Mouse (Mus musculus) myocyte (in vitro differentiated cells): Measurements from ENCODE around the gene Cdkn2b. TPM values are rescaled to one million over a fixed set of nuclear protein-coding genes. Genes with fewer than 3 reads are reported as not detected.

Source experiments
- H3K27me3 ChIP-seq: one replicate; pipeline ENCODE4 v1.6.1; 2011; ENCODE audit not compliant: control insufficient read depth, insufficient read depth, insufficient read length
- H3K36me3 ChIP-seq: one replicate; pipeline ENCODE4 v1.6.1; 2011; ENCODE audit not compliant: control insufficient read depth, insufficient read depth
- H3K4me2 ChIP-seq: one replicate; pipeline ENCODE4 v1.6.1; 2011; ENCODE audit warnings: low read depth, control low read depth
- H3K4me3 ChIP-seq: one replicate; pipeline ENCODE4 v1.5.1; 2011; ENCODE audit warnings: mild to moderate bottlenecking, control low read depth, moderate library complexity
- H3K79me2 ChIP-seq: one replicate; pipeline ENCODE4 v1.6.1; 2011; ENCODE audit not compliant: control insufficient read depth, insufficient read depth
- H3ac ChIP-seq: one replicate; pipeline ENCODE4 v1.6.1; 2011; ENCODE audit not compliant: control insufficient read depth, insufficient read length
- CEBPB ChIP-seq: IDR thresholded peaks from 2 replicates; pipeline ENCODE4 v1.6.1; 2011; ENCODE audit warnings: mild to moderate bottlenecking, moderate library complexity; ENCODE audit not compliant: poor library complexity, insufficient read depth, severe bottlenecking
- E2F4 ChIP-seq: IDR thresholded peaks from one replicate; pipeline ENCODE4 v1.6.1; 2011; ENCODE audit warnings: mild to moderate bottlenecking, control low read depth, moderate library complexity; ENCODE audit not compliant: insufficient read depth
- MAX ChIP-seq: IDR thresholded peaks from one replicate; pipeline ENCODE4 v1.6.1; 2011; ENCODE audit warnings: low read depth, mild to moderate bottlenecking, control low read depth
- MYOD1 ChIP-seq, 3 experiments: IDR thresholded peaks; one replicate each; pipeline ENCODE4 v1.6.1; 2011; ENCODE audit warnings: control low read depth in 2 of 3, low read depth in 2 of 3, mild to moderate bottlenecking in 2 of 3, moderate library complexity in 1 of 3; ENCODE audit not compliant: insufficient read length in 2 of 3, control insufficient read depth in 1 of 3
- MYOG ChIP-seq, 3 experiments: IDR thresholded peaks; one replicate each; pipeline ENCODE4 v1.6.1; 2011; ENCODE audit warnings: control low read depth in 2 of 3, low read depth in 2 of 3, mild to moderate bottlenecking in 2 of 3; ENCODE audit not compliant: insufficient read length in 2 of 3, control insufficient read depth in 1 of 3, insufficient read depth in 1 of 3
- POLR2A ChIP-seq: IDR thresholded peaks from one replicate; pipeline ENCODE4 v1.6.1; 2011; ENCODE audit warnings: low read depth, mild to moderate bottlenecking, control low read depth, moderate library complexity; ENCODE audit not compliant: insufficient read length
- POLR2AphosphoS2 ChIP-seq: IDR thresholded peaks from one replicate; pipeline ENCODE4 v1.6.1; 2011; ENCODE audit warnings: low read depth, control low read depth; ENCODE audit not compliant: insufficient read length
- REST ChIP-seq: IDR thresholded peaks from one replicate; pipeline ENCODE4 v1.6.1; 2011; ENCODE audit warnings: mild to moderate bottlenecking, control low read depth, moderate library complexity; ENCODE audit not compliant: insufficient read depth, insufficient read length
- SRF ChIP-seq: IDR thresholded peaks from one replicate; pipeline ENCODE4 v1.6.1; 2011; ENCODE audit warnings: low read depth; ENCODE audit not compliant: control insufficient read depth, insufficient read length
- TCF12 ChIP-seq: IDR thresholded peaks from one replicate; pipeline ENCODE4 v1.6.1; 2011; ENCODE audit warnings: mild to moderate bottlenecking, control low read depth; ENCODE audit not compliant: poor library complexity, insufficient read depth, severe bottlenecking
- TCF3 ChIP-seq: IDR thresholded peaks from one replicate; pipeline ENCODE4 v1.6.1; 2011; ENCODE audit warnings: low read depth, control low read depth; ENCODE audit not compliant: insufficient read length
- USF1 ChIP-seq: IDR thresholded peaks from one replicate; pipeline ENCODE4 v1.6.1; 2011; ENCODE audit warnings: low read depth, mild to moderate bottlenecking, control low read depth, moderate library complexity
- polyA plus RNA-seq: library from polyadenylated mRNA; unstranded; fragments of >200 nt; fragmentation: generic; extraction: Trizol; gene quantifications from one replicate; pipeline ENCODE4 v1.2.1, GENCODE M21; 2012; ENCODE audit warnings: missing spikeins

Cdkn2b gene
- polyA plus RNA-seq, 1 experiment: not detected

- H3K27me3 ChIP-seq: no peaks in the 10 kb centered on the region
- TF ChIP-seq MYOG (IDR thresholded peaks at IDR 0.05; ENCODE audit: control insufficient read depth in 1 of 3, insufficient read depth in 1 of 3, insufficient read length in 2 of 3, low read depth in 2 of 3): no peak
- no peaks in the 10 kb centered on the region for H3K36me3 ChIP-seq
- H3K4me2 ChIP-seq: no peak overlapping the region
- no peak overlapping the region for H3K4me3 ChIP-seq
- H3ac ChIP-seq: no peak overlapping the region
- no peaks in the 10 kb centered on the region for H3K79me2 ChIP-seq
Observed at GRCm38 (mm10) chr4:89272101-89272718, 38.6 kb downstream of the Cdkn2b start.

GRCm38 (mm10) chr4:89257768-89258167 lies 53.1 kb downstream of the Cdkn2b start:
- Histone ChIP-seq H3K36me3 (no peaks in the 10 kb centered on the region), H3K27me3 (no peaks in the 10 kb centered on the region), H3K4me2 (peak overlapping the region; percentile 56), H3ac (no peak overlapping the region), H3K4me3 (no peak overlapping the region), H3K79me2 (no peaks in the 10 kb centered on the region)
- TF ChIP-seq POLR2A (no peak), TCF3 (no peak), USF1 (no peak), MYOG (IDR thresholded peaks at IDR 0.05; ENCODE audit: control insufficient read depth in 1 of 3, insufficient read depth in 1 of 3, insufficient read length in 2 of 3, low read depth in 2 of 3) (peak in 1 of 3 experiments; percentile 55), SRF (no peak), MYOD1 (IDR thresholded peaks at IDR 0.05; ENCODE audit: control insufficient read depth in 1 of 3, insufficient read length in 2 of 3, low read depth in 2 of 3) (peak in 2 of 3 experiments; percentile 69 to 81), E2F4 (no peak), REST (no peak), CEBPB (no peak), MAX (no peak), TCF12 (no peak), POLR2AphosphoS2 (peak; percentile 24)

Other genes with a start within 250 kb of the Cdkn2b start
- gene Mtap, start 173.9 kb downstream of the Cdkn2b start, polyA plus RNA-seq: 30.0 TPM
- gene Cdkn2a, start 16.4 kb downstream of the Cdkn2b start, polyA plus RNA-seq: not detected